ENCODE assay signal across 25 mouse cellular contexts in genomic region chr1:83044882-83045427, GRCm38 (mm10). TPM values are rescaled to one million over a fixed set of nuclear protein-coding genes. Genes with fewer than 3 reads are reported as not detected.
DNase-seq lines count a peak whose midpoint lies in the region; ATAC-seq lines count a peak whose summit lies in the region.
"Had no signal": no experiment of that assay in that cellular context is flagged by ENCODE, and none has a peak within 500 bp of the region (broad histone marks: within the 10 kb centered on the region; RNA-seq: fewer than 3 reads in every experiment).

TSS of gene Gm47969 (plus strand) at chr1:83044932.

- no peaks in the 10 kb centered on the region; the same call in 1 of the 2 replicates for H3K9me3 ChIP-seq in megakaryocyte, embryonic 14.5 days
- H3K9me3 ChIP-seq: forebrain, embryonic 10.5 days; hindbrain, embryonic 12.5 days; limb, embryonic 15.5 days; midbrain, embryonic 15.5 days had no signal

- H3K4me1 ChIP-seq in megakaryocyte, embryonic 14.5 days: no peaks in the 10 kb centered on the region; the same call in 1 of the 2 replicates
- H3K4me1 ChIP-seq: forebrain, embryonic 10.5 days; hindbrain, embryonic 12.5 days; limb, embryonic 15.5 days; midbrain, embryonic 15.5 days had no signal

- ATAC-seq in megakaryocyte, adult 5-6 weeks (ENCODE audit: poor library complexity, severe bottlenecking): no peak
- ATAC-seq in common myeloid progenitor, adult 5-6 weeks (replicated peaks; ENCODE audit: low read depth, poor library complexity, severe bottlenecking): peak; percentile 80
- ATAC-seq: midbrain, embryonic 15.5 days had no signal

- H3K36me3 ChIP-seq in megakaryocyte, embryonic 14.5 days (replicated peaks; ENCODE audit: low read length): no peaks in the 10 kb centered on the region
- H3K36me3 ChIP-seq: forebrain, embryonic 10.5 days; hindbrain, embryonic 12.5 days; limb, embryonic 15.5 days; midbrain, embryonic 15.5 days had no signal

- peak within 1 kb of the TSS; percentile 18 for H3K4me3 ChIP-seq in megakaryocyte, embryonic 14.5 days (replicated peaks)
- H3K4me3 ChIP-seq: forebrain, embryonic 10.5 days; gastrocnemius, adult 2 months; hindbrain, embryonic 12.5 days; layer of hippocampus, adult 2 months; limb, embryonic 15.5 days; midbrain, embryonic 15.5 days; myocyte had no signal

- H3K27me3 ChIP-seq in megakaryocyte, embryonic 14.5 days (replicated peaks): no peaks in the 10 kb centered on the region
- H3K27me3 ChIP-seq: hindbrain, embryonic 12.5 days; limb, embryonic 15.5 days; midbrain, embryonic 15.5 days had no signal

- peak; percentile 76 for DNase-seq in lung, postnatal 25 days (ENCODE audit: low spot score)
- DNase-seq in adrenal gland, postnatal 25 days: no peak
- DNase-seq in cerebellum, adult 11-12 months: no peak
- no peak for DNase-seq in ovary, adult 18-20 months (ENCODE audit: low spot score)
- DNase-seq: cerebellum, postnatal 10 days; gastrocnemius, adult 2 months; heart, postnatal 10 days; kidney, adult 8-10 months; kidney, postnatal 14 days; retina, postnatal 1 day; thymus, postnatal 25 days had no signal

RNA-seq across cellular contexts. Expression of gene Gm47969, which starts in this region (rescaled TPM):
- polyA plus RNA-seq in megakaryocyte, embryonic 14.5 days (2012; ENCODE audit: insufficient read depth, low replicate concordance): not detected in 2 replicates
- not detected in 2 replicates for total RNA-seq in megakaryocyte, adult 5-6 weeks (2015)
- not detected in 2 replicates for total RNA-seq in megakaryocyte, adult 5-6 weeks (2017)
- total RNA-seq in common myeloid progenitor, adult 5-6 weeks (2017): not detected in 2 replicates
- not detected in 2 replicates for total RNA-seq in adrenal gland, postnatal 25 days (2021)
- total RNA-seq: adrenal gland, adult 18-20 months; gastrocnemius, adult 2 months; heart, postnatal 10 days; layer of hippocampus, adult 2 months; left cerebral cortex, postnatal 36 days; neutrophil, adult 5-6 weeks had no signal
- polyA plus RNA-seq: forebrain, embryonic 10.5 days; gonadal fat pad, adult 2 months; heart, embryonic 11.5 days; hindbrain, embryonic 12.5 days; limb, embryonic 15.5 days; midbrain, embryonic 15.5 days; myocyte had no signal

Comparison
In these comparisons a context has a peak if more than half of its experiments do, and no peak if none do; other contexts are left out.
1. Peak in ATAC-seq in common myeloid progenitor, adult 5-6 weeks; RNA of the gene not detected or under 1 TPM.